Mouse (Mus musculus) midbrain, embryonic 16.5 days (tissue): ENCODE data around the gene Palm2. TPM values are rescaled to one million over a fixed set of nuclear protein-coding genes. Genes with fewer than 3 reads are reported as not detected.
A peak's percentile ranks its signal among the peaks of the same experiment; 100 is the strongest.

Source experiments
- ATAC-seq: fragments of 200-750 bp; cut with Nextera tagmentation; 2 replicates; pipeline ENCODE4 v1.8.0; 2017; ENCODE audit warnings: moderate TSS enrichment
- H3K27ac ChIP-seq: fragments of 300-500 bp; sonication (generic); 2 replicates; pipeline ENCODE4 v1.5.1; 2014; ENCODE audit warnings: mild to moderate bottlenecking, low read length, mixed read lengths
- H3K27me3 ChIP-seq: fragments of 300-500 bp; sonication (generic); 2 replicates; pipeline ENCODE4 v1.6.1; 2014; ENCODE audit warnings: low read depth, low read length, mixed read lengths; ENCODE audit not compliant: control insufficient read depth, insufficient read depth
- H3K36me3 ChIP-seq: fragments of 300-500 bp; sonication (generic); 2 replicates; pipeline ENCODE4 v1.6.1; 2014; ENCODE audit warnings: mild to moderate bottlenecking, low read length, moderate library complexity, mixed read lengths; ENCODE audit not compliant: control insufficient read depth, insufficient read depth
- H3K4me1 ChIP-seq: fragments of 300-500 bp; sonication (generic); 2 replicates; pipeline ENCODE4 v1.6.1; 2014; ENCODE audit warnings: mild to moderate bottlenecking, low read length, mixed read lengths; ENCODE audit not compliant: control insufficient read depth, insufficient read depth
- H3K4me2 ChIP-seq: fragments of 300-500 bp; sonication (generic); 2 replicates; pipeline ENCODE4 v1.6.1; 2014; ENCODE audit warnings: mild to moderate bottlenecking, low read length, mixed read lengths
- H3K4me3 ChIP-seq: fragments of 300-500 bp; sonication (generic); 2 replicates; pipeline ENCODE4 v1.5.1; 2014; ENCODE audit warnings: low read depth, mild to moderate bottlenecking, low read length, moderate library complexity, mixed read lengths
- H3K9ac ChIP-seq: fragments of 300-500 bp; sonication (generic); 2 replicates; pipeline ENCODE4 v1.6.1; 2014; ENCODE audit warnings: low read depth, low read length, mixed read lengths
- H3K9me3 ChIP-seq: fragments of 300-500 bp; sonication (generic); replicated peaks from 2 replicates; pipeline ENCODE4 v1.6.1; 2014; ENCODE audit warnings: mild to moderate bottlenecking, low read length, mixed read lengths; ENCODE audit not compliant: control insufficient read depth, poor library complexity, severe bottlenecking
- WGBS: fragments of 180-500 bp; shearing (Covaris S2); extraction: QIAGEN DNeasy Blood & Tissue Kit; methylation state at CpG from one replicate; pipeline ENCODE4 v1.1.7; 2014; 5-methylcytosine and 5-hydroxymethylcytosine counted together
- polyA plus RNA-seq: library from polyadenylated mRNA; unstranded; fragments of >200 nt; fragmentation: Nextera tagmentation; extraction: Ambion mirVana; gene quantifications from 2 replicates; pipeline ENCODE4 v1.2.1, GENCODE M21; 2015

Palm2 gene
- polyA plus RNA-seq, 1 experiment from 2014 or later, result 20.6 TPM

DNA sequence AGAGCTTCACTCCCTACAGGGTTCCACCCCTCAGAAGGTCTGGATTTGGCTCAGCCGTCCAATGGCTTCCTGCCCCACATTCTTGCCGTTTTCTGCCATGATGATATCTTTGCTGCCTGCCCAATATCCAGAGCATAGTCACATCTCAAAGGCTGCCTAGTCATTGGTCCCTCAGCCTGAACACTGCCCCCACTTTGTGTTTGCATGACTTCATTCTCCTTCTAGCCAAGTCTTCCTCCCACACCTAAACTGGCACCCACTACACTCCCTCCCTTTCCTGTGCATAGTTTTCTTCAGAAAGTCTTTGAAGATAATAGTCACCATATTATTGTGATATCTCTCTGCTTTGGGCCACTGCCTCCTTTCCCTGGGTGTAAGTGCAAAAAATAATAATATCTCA is 123.1 kb downstream of the Palm2 start:
- H3K9ac ChIP-seq, result no peak overlapping the region
- no peaks in the 10 kb centered on the region for H3K27me3 ChIP-seq
- H3K4me3 ChIP-seq, result no peak overlapping the region
- H3K4me2 ChIP-seq, result no peak overlapping the region
- no peaks in the 10 kb centered on the region for H3K9me3 ChIP-seq
- ATAC-seq, result no peak
- 81% methylated on average over 2 of the region's 2 CpGs for WGBS
- H3K4me1 ChIP-seq, result no peaks in the 10 kb centered on the region
- H3K36me3 ChIP-seq, result no peaks in the 10 kb centered on the region
- no peak overlapping the region for H3K27ac ChIP-seq

DNA sequence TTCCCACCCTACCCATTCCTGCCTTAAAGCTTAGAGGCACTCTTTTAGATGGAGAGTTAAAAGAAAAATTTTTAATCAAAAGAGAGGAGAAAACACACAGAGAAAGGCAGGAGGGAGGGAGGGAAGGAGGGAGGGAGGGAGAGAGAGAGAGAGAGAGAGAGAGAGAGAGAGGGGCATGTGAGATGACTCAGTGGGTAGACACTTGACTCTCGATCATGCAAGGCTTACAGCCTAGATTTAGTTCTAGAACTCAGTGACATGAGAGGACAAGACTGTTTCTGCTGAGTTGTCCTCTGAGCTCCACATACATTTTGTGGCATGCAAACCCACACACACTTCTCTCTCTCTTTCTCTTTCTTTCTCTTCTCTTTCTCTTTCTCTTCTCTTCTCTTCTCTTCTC is 125.4 kb downstream of the Palm2 start:
- Histone ChIP-seq H3K4me1 (no peaks in the 10 kb centered on the region), H3K9me3 (no peaks in the 10 kb centered on the region), H3K4me3 (no peak overlapping the region), H3K27me3 (no peaks in the 10 kb centered on the region), H3K27ac (no peak overlapping the region), H3K4me2 (no peak overlapping the region), H3K9ac (no peak overlapping the region), H3K36me3 (no peaks in the 10 kb centered on the region)
- ATAC-seq, result no peak
- 100% methylated on average over 1 of the region's 1 CpGs for WGBS

DNA sequence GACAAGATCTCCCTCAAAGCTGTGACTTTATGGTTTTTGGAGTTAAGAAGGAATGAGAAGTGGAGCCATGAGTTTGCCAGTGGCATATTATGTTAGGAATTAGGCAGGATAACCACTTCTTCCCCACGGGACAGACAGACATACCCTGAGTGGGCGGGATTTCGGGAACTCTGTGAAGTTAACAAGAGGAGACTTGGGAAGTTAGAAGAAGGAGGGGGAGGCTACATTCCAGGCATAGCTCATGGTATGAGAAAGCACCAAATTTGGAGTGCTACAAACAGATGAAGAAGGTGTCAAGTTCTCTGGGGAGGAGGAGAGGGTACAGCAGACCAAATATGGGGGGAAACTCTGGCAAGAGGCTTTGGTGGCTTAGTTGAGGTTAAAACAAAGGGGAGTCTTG is 126.0 kb downstream of the Palm2 start:
- H3K4me1 ChIP-seq, result no peaks in the 10 kb centered on the region
- 78% methylated on average over 3 of the region's 3 CpGs for WGBS
- ATAC-seq, result no peak
- H3K27me3 ChIP-seq, result no peaks in the 10 kb centered on the region
- H3K4me3 ChIP-seq, result no peak overlapping the region
- no peaks in the 10 kb centered on the region for H3K9me3 ChIP-seq
- H3K27ac ChIP-seq, result no peak overlapping the region
- no peak overlapping the region for H3K4me2 ChIP-seq
- no peak overlapping the region for H3K9ac ChIP-seq
- no peaks in the 10 kb centered on the region for H3K36me3 ChIP-seq

DNA sequence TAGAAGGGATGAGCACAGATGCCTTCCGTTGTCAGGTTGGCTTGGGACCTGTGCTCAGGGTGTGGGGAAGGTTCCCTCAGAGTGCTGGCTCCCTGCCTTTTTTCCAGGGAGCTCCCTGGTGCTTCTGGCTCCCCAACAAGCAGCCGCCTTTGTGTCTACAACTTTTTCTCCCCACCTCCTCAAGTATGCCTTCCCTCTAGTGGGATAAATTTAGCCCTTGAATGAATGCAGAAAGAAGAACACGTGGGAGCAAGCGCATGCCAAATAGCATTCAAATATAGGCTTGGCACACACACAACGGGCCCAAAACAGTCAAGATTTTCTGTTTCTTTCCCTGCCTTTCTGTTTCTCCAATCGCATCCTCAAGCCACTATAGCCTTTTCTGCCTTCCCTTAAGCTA is 127.0 kb downstream of the Palm2 start:
- no peak overlapping the region for H3K4me2 ChIP-seq
- H3K9ac ChIP-seq, result no peak overlapping the region
- no peak overlapping the region for H3K27ac ChIP-seq
- no peaks in the 10 kb centered on the region for H3K4me1 ChIP-seq
- H3K36me3 ChIP-seq, result no peaks in the 10 kb centered on the region
- no peak for ATAC-seq
- no peaks in the 10 kb centered on the region for H3K27me3 ChIP-seq
- 64% methylated on average over 6 of the region's 6 CpGs for WGBS
- no peak overlapping the region for H3K4me3 ChIP-seq
- H3K9me3 ChIP-seq, result no peaks in the 10 kb centered on the region

DNA sequence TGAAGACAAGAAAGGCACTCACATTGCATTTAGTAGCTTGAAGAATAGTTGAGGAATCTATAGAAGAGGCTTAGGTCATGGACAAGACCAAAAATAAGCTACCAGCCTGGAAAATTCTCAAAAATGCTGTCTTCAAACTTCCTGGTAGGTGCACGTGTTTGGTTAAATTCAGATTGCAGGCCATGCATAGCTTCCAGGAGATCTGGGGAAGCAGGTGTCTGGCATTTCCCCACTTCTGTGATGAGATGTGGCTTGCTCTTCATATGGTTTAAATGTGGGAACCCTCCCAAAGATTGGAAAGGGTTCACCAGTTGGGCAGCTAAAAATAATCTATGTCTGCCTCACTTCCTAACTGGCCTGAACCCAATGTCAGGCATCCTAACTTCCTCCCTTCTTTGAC is 131.2 kb downstream of the Palm2 start:
- H3K4me1 ChIP-seq, result peaks cover 2% of the 10 kb centered on the region; the same call in 1 of the 2 replicates

DNA sequence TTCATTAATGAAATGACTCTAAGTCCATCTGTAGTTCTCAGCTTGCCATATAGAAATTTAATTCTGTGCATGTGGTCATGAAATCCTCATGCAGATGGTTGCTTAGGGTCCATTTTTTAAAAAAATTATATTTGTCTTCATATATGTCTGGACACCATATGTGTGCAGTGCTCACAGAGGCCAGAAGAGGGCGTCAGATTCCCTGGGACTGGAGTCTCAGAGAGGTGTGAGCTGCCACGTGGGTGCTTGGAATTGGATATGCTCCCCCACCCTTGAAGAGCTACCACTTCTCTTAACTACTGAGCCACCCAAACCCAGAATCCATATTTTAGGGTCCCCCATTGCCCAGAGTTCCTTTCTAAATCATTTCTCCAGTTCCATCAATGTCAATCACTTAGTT is 131.8 kb downstream of the Palm2 start:
- no peaks in the 10 kb centered on the region for H3K36me3 ChIP-seq
- no peak overlapping the region for H3K9ac ChIP-seq
- no peaks in the 10 kb centered on the region for H3K27me3 ChIP-seq
- H3K4me1 ChIP-seq, result peaks cover 2% of the 10 kb centered on the region; the same call in 1 of the 2 replicates
- H3K27ac ChIP-seq, result no peak overlapping the region
- no peak overlapping the region for H3K4me2 ChIP-seq
- no peaks in the 10 kb centered on the region for H3K9me3 ChIP-seq
- ATAC-seq, result no peak
- WGBS, result 64% methylated on average over 2 of the region's 2 CpGs
- no peak overlapping the region for H3K4me3 ChIP-seq

More for the DNA sequence above, 131.2 kb downstream of the Palm2 start:
- no peak for ATAC-seq
- Histone ChIP-seq H3K9ac (no peak overlapping the region), H3K27me3 (no peaks in the 10 kb centered on the region), H3K9me3 (no peaks in the 10 kb centered on the region), H3K27ac (no peak overlapping the region), H3K36me3 (no peaks in the 10 kb centered on the region), H3K4me3 (no peak overlapping the region), H3K4me2 (no peak overlapping the region)
- WGBS, result 97% methylated on average over 1 of the region's 1 CpGs

DNA sequence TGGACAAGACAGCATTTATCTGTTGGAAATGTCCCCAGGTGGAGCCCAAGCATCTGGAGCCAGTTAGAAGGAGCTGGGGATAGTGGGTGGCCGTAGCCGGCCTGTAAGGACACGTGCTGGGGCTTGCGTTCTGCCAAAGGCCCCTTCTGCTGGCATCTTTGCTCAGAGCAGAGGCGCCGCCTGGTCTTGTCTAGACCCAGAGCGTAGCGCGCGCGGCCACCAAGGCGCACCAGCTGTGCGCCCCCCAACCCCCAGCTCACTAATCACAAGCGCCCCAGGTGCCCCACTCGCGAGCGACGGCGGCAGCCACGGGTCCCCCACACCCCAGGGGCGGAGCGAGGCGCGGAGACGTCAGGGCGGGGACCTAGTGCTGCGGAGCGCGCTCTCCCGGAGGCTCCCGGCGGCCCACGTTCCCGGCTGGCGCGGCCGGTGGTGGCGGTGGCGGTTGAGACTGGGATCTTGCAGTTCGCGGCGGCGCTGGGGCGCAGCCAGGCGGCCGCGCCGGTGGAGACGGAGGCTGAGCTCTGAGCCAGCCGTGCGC is 133.7 kb downstream of the Palm2 start, which contains the start of gene Pakap:
TSS of gene Pakap (plus strand) at position 514 of the 541 bp plus-strand sequence.
- Histone ChIP-seq H3K4me1 (peaks cover 2% of the 10 kb centered on the region; the same call in 1 of the 2 replicates), H3K27me3 (no peaks in the 10 kb centered on the region), H3K9ac (peak within 1 kb of the TSS; percentile 72), H3K4me2 (peak within 1 kb of the TSS; percentile 64), H3K4me3 (peak within 1 kb of the TSS; percentile 50), H3K36me3 (no peaks in the 10 kb centered on the region), H3K27ac (peak within 1 kb of the TSS; percentile 70), H3K9me3 (no peaks in the 10 kb centered on the region)
- WGBS, result 0% methylated on average over 50 of the region's 51 CpGs
- peak; percentile 93 for ATAC-seq

DNA sequence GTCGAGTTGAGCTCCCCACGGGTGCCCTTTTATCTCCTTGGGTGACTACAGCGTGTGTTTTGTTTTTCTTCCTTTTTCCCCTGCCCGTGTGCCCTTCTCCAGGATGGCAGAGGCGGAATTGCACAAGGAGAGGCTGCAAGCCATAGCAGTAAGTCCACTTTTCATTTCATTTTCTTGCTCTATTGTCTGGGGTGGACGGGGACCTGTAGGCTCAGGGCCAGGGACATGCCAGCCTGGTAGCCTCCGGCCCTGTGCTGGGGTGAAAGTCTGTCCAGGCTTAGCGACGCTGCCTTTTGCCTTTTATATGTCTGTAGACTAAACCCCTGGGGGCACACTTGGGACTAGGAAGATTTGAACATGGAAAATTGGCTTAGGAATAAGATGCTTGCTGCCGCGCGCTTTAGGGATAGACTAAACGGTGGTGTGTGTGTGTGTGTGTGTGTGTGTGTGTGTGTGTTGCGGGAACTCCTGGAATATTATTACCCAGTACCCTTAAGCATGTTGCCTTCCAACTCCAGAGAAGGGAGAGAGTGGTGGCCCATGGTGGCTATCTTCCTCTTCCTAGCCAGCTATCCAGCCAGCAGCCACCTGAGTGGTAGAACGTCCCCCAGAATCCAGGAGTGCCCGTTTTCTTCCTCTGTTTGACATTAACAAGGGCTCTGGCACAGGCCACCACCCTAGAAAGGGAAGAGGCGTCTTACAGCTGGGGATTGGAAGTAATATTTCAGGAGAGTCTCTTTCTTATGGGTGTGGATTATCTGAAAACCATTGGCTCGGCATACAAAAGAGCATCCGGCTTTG is 134.4 kb downstream of the Palm2 start:
- no peaks in the 10 kb centered on the region for H3K27me3 ChIP-seq
- H3K4me2 ChIP-seq, result peak overlapping the region; percentile 64
- peak overlapping the region; percentile 72 for H3K9ac ChIP-seq
- H3K4me1 ChIP-seq, result peaks cover 2% of the 10 kb centered on the region; the same call in 1 of the 2 replicates
- H3K9me3 ChIP-seq, result no peaks in the 10 kb centered on the region
- H3K4me3 ChIP-seq, result peak overlapping the region; percentile 50
- H3K36me3 ChIP-seq, result no peaks in the 10 kb centered on the region
- WGBS, result 46% methylated on average over 18 of the region's 19 CpGs
- H3K27ac ChIP-seq, result peak overlapping the region; percentile 70
- ATAC-seq, result peak; percentile 72

DNA sequence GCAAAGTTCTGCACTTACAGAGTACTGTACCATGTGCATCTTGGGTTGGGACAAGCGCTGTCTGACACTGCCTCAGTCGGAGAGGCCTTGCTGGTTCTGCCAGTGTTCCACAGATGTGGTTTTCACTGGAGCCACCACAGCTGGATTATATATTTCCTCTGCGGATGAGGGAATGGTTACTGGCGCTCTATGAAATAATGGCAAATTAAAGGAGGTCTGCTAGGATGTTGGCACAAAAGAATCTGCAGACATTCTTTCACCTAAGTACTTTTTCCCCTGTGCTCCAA is 135.0 kb downstream of the Palm2 start:
- ATAC-seq, result no peak
- Histone ChIP-seq H3K36me3 (no peaks in the 10 kb centered on the region), H3K9me3 (no peaks in the 10 kb centered on the region), H3K4me3 (peak overlapping the region; percentile 50), H3K4me1 (peaks cover 2% of the 10 kb centered on the region; the same call in 1 of the 2 replicates), H3K4me2 (peak overlapping the region; percentile 64), H3K27me3 (no peaks in the 10 kb centered on the region), H3K9ac (no peak overlapping the region), H3K27ac (0 out of 2 replicates have a peak overlapping the region, but pooled peaks have one; percentile 39)
- WGBS, result 92% methylated on average over 4 of the region's 4 CpGs
